Mouse (Mus musculus): ENCODE data around the gene Pigm.
A peak's percentile ranks its signal among the peaks of the same experiment; 100 is the strongest.

Pigm gene

GRCm38 (mm10) chr1:172352453-172352852 lies 23.9 kb upstream of the Pigm start:
- no peak for DNase-seq

- DNase-seq: no peak
These were observed 21.0 kb upstream of the Pigm start for GRCm38 (mm10) chr1:172355336-172355735.

GRCm38 (mm10) chr1:172357550-172357949 lies 18.8 kb upstream of the Pigm start:
- peak; percentile 49 for DNase-seq

- no peak for DNase-seq
These were observed 18.0 kb upstream of the Pigm start for GRCm38 (mm10) chr1:172358341-172358740.

GRCm38 (mm10) chr1:172364684-172365083 lies 11.7 kb upstream of the Pigm start:
- peak; percentile 70 for DNase-seq

GRCm38 (mm10) chr1:172368768-172369418 lies 7.5 kb upstream of the Pigm start:
- no peak for DNase-seq

GRCm38 (mm10) chr1:172376758-172377458 lies 562 bp downstream of the Pigm start:
- no peak for DNase-seq

- DNase-seq: no peak
These were observed 3.7 kb downstream of the Pigm start for GRCm38 (mm10) chr1:172380066-172380465.

- DNase-seq: no peak
These were observed 5.7 kb downstream of the Pigm start for GRCm38 (mm10) chr1:172382090-172382489.

- DNase-seq: no peak
These were observed 10.9 kb downstream of the Pigm start for GRCm38 (mm10) chr1:172387246-172387645.

GRCm38 (mm10) chr1:172390769-172391168 lies 14.4 kb downstream of the Pigm start:
- DNase-seq: no peak

GRCm38 (mm10) chr1:172391807-172392581 lies 15.6 kb downstream of the Pigm start:
- DNase-seq: no peak

GRCm38 (mm10) chr1:172392643-172393170 lies 16.4 kb downstream of the Pigm start:
- DNase-seq: no peak

GRCm38 (mm10) chr1:172393739-172394138 lies 17.4 kb downstream of the Pigm start:
- DNase-seq: no peak

GRCm38 (mm10) chr1:172396996-172397752 lies 20.8 kb downstream of the Pigm start:
- no peak for DNase-seq

- DNase-seq: no peak
These were observed 29.8 kb downstream of the Pigm start for GRCm38 (mm10) chr1:172406077-172406706.

GRCm38 (mm10) chr1:172408996-172409395 lies 32.6 kb downstream of the Pigm start:
- DNase-seq: peak; percentile 18

GRCm38 (mm10) chr1:172409431-172409830 lies 33.1 kb downstream of the Pigm start:
- DNase-seq: no peak

- peak; percentile 32 for DNase-seq
These were observed 34.5 kb downstream of the Pigm start for GRCm38 (mm10) chr1:172410806-172411205.

- DNase-seq: peak; percentile 60
These were observed 35.9 kb downstream of the Pigm start for GRCm38 (mm10) chr1:172412204-172412603.

- no peak for DNase-seq
These were observed 37.3 kb downstream of the Pigm start for GRCm38 (mm10) chr1:172413491-172414230.

- no peak for DNase-seq
These were observed 37.9 kb downstream of the Pigm start for GRCm38 (mm10) chr1:172414231-172414585.

Measured in right cerebral cortex, adult 18-20 months (tissue).